Mouse (Mus musculus) bone marrow macrophage, adult 2 months (primary cell): ENCODE results near the gene Agbl3.

Experiments
- CTCF ChIP-seq: IDR thresholded peaks from 2 replicates; pipeline ENCODE4 v1.5.1; 2012; ENCODE audit warnings: low read depth, mild to moderate bottlenecking, low read length, moderate library complexity
- POLR2A ChIP-seq: IDR thresholded peaks from 2 replicates; pipeline ENCODE4 v1.6.1; 2012; ENCODE audit warnings: mild to moderate bottlenecking, low read depth, low read length, borderline replicate concordance

GRCm38 (mm10) chr6:34871929-34872328 lies 91.7 kb downstream of the Agbl3 start:
- TF ChIP-seq CTCF (no peak), POLR2A (no peak)
